Mouse (Mus musculus): ENCODE measurements around the gene Hfe2.

The Hfe2 gene

DNA sequence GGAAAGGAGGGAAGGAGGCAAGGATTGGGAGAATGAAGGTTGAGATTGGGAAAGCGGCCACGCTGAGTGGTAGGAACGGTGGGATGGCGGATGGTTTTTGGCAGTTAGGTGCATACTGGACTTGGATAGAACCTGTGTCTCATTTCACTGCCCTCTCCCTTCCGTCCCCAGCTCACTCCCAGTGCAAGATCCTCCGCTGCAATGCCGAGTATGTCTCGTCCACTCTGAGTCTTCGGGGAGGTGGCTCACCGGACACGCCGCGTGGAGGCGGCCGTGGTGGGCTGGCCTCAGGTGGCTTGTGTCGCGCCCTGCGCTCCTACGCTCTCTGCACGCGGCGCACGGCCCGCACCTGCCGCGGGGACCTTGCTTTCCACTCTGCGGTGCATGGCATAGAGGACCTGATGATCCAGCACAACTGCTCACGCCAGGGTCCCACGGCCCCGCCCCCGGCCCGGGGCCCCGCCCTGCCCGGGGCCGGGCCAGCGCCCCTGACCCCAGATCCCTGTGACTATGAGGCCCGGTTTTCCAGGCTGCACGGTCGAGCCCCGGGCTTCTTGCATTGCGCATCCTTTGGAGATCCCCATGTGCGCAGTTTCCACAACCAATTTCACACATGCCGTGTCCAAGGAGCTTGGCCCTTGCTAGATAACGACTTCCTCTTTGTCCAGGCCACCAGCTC is 2.0 kb downstream of the Hfe2 start:
- DNase-seq (ENCODE audit: extremely low spot score, low spot score): peak; percentile 55

DNA sequence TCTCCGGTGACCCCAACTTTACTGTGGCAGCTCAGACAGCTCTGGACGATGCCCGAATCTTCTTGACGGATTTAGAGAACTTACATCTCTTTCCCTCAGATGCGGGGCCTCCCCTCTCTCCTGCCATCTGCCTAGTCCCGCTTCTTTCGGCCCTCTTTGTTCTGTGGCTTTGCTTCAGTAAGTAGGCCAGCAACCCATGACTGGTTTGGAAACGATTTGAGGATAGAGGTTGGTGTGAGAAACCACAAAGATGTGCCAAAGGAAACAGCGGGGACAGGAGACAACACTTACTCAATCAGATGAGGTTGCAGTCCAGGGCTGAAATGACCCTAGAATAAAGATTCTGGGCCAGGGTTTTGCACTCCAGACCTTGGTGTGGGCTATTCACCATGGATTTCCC is 3.5 kb downstream of the Hfe2 start:
- no peak for DNase-seq (ENCODE audit: extremely low spot score, low spot score)

DNA sequence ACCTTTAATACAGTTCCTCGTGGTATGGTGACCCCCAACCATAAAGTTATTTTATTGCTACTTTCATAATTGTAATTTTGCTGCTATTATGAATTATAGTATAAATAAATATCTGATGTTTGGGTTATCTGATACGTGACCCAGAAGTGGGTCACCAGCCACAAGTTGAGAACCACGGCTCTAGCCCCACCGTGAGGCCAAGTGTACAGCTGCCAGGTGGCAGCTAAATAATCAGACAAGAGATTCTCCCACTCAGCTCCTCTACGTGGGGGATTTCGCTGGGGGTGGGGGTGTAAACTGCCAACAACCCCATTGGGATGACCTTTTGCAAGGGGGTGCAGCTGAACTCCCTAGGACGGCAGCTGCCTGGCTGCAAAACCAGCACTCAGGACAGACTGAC is 7.1 kb downstream of the Hfe2 start:
- DNase-seq (ENCODE audit: extremely low spot score, low spot score): no peak

DNA sequence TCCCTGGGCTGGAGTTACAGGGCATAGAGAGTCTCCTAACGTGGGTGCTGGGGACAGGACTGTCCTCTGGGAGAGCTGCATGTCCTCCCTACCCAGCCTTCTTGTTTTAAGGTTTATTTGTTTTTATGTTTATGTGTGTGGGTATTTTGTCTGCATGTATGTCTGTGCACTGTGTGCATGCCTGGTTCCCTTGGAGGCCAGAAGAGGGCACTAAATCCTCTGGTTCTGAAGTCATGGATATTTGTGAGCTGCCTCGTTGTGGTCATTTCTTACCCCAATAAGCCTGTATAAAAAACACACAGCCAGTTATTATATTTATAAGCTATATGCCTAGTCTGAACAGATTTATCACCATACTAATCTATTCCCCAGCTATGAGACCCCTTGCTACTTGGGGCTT is 9.3 kb downstream of the Hfe2 start:
- no peak for DNase-seq (ENCODE audit: extremely low spot score, low spot score)

DNA sequence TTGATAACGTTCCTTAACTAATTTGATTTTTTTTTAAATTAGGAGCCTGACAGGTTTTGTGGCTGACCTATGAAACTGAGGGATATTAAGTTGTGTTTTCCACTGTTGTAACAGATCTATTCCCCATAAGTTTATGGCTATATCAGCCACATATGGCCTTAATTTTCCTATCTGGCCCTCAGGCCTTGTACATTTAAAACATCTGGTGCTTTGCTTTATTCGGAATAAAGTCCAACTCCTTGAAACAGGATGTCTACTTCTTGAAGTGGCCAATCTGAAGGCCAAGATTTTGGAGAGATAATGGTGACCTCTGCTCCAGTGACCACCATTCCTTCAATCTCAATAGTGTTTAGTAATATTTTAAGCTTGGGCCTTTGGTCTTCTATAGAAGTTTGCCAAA is 14.3 kb downstream of the Hfe2 start:
- no peak for DNase-seq (ENCODE audit: extremely low spot score, low spot score)

DNA sequence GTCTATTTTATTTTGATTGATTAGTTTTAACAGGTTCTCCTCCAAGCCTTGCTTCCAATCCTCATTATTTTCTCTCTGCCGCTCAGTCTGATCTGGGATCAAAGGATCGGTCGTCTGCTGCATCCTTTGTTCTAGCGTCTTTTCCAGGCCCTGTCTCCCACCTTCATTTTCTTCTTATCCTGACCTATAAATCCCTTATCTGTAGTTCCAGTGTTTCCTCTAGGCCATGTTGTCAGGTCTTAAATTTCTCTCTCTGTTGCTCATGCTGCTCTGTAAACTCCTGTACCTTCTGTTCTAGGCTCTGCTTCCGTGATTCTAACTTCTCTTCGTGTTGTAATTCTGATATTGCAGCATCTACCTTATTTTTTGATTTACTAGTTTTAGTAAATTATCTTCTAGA is 15.8 kb downstream of the Hfe2 start:
- DNase-seq (ENCODE audit: extremely low spot score, low spot score): no peak

DNA sequence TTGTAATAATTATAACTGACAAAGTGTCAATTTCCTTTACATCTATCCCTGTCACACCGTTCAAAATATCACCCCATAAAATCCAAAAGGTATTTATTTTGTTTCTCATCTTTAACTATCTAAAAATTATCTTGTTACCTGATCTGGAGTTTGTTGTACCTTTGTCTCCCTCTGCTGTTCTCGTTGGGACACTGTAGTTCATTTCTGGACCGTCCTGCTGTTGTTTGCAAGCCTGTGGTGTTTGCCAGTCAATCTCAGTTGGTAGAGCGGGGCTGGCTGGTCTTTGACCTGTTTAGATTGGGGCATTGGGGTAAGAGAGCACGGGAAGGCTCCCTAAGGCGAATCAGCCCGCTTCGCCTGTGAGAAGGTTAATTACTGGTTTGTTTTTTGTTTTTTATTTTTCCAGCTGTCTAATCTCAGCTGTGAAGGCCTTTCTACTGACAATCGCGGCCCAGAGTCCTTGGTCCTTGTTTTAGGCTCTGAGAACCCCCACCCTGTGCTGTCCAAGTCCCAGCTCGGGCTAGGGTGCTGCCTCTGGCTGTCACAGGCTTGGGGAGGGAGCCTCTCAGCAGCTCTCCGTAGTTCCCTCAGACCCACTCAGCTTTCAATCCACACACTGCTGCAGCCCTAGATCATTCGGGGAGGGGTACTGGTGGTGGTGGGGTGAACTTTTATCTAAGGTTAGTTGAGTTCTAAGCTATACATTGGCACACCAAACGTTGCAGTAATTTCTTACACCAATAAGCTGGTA is 16.5 kb downstream of the Hfe2 start:
- DNase-seq (ENCODE audit: extremely low spot score, low spot score): no peak

DNA sequence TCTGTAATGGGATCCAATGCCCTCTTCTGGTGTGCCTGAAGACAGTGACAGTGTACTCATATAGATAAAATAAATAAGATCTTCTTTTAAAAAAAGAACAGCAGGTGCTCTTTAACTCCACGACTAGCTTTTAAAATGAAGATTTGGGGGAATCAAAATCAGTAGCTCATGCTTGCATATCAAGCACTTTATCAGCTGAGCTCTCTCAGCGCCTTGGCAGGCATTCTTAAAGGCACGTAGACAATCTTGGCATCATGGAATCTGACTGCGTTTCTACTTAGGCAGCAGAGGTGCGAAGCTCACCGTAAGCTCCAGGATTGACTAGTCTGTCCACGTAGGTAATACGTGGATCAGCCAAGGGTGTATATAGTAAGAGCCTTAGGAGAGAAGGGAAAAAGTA is 17.6 kb downstream of the Hfe2 start:
- no peak for DNase-seq (ENCODE audit: extremely low spot score, low spot score)

DNA sequence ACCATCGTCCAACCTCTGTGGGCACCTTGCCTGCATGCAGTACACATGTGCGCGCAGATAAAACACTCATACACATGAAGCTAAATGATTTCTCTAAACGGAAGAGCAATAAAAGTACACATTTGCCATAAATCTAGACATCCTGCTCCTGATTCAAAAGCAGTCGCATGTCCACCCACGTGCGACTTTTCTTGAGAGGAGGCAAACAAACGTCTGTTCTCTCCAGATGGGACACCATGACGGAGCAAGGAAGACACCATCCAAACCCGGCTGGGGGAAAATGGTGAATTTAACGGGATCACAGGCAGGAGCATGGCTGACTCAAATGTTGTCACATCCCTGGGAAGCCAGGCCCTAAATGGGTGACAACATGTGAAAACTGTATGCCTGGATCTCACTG is 18.4 kb downstream of the Hfe2 start:
- no peak for DNase-seq (ENCODE audit: extremely low spot score, low spot score)

DNA sequence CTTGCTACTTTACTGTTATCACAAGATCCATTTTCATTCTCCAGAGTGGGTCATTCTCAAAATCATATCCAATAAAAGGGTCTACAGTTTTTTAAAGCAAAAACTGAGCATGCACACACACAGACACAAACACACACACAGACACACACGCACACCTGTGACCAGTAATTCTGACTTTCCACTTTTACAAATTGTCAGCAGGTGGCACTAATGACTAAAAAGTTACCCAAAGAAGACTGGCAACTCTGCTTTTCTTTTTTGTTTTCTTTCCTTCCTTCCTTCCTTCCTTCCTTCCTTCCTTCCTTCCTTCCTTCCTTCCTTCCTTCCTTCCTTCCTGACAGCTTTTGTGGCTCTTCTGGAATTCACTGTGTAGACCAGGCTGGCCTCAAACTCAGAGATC is 20.6 kb downstream of the Hfe2 start:
- no peak for DNase-seq (ENCODE audit: extremely low spot score, low spot score)

DNA sequence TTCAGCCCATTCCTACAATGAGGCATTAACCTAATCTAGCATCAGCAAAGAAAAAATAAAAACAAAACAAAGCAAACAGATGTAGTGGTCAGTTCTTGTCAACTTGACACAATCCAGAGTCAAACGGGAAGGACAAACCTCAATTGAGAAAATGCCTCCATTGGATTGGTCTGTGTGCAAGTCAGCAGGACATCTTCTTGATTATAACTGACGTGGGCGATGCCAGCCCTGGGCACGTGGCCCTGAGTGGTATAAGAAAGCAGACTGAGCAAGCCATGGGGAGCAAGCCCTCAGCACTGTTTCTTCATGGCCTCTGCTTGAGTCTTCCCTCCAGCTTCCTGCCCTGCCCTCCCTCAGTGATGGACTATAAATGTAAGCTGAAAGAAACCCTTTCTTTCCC is 21.9 kb downstream of the Hfe2 start:
- DNase-seq (ENCODE audit: extremely low spot score, low spot score): no peak

DNA sequence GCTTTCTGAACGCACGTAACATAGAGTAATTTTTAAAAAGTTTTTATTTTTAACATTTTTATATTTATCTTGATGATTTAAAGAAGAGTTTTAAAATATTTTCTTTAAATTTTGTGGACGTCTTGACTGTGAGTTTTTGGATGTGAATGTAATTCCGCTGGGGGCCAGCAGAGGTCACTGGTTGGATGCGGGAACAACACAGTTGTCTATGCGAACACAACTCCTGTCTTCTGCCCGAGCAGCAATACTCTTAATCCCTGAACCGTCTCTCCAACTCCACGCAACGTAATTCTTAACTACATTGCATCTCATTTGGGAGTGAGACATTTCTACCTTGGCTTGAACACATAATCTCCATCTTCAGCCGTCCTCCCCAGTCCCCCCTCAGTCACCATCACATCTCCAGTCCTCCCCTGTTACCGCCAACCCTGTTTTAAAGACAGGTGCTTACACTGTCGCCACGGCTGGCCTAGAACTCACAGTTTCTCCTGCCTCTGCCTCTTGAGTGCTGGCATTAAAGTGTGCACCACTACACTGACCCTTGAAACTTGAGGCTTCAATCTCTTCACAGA is 22.5 kb downstream of the Hfe2 start:
- DNase-seq (ENCODE audit: extremely low spot score, low spot score): peak; percentile 82

DNA sequence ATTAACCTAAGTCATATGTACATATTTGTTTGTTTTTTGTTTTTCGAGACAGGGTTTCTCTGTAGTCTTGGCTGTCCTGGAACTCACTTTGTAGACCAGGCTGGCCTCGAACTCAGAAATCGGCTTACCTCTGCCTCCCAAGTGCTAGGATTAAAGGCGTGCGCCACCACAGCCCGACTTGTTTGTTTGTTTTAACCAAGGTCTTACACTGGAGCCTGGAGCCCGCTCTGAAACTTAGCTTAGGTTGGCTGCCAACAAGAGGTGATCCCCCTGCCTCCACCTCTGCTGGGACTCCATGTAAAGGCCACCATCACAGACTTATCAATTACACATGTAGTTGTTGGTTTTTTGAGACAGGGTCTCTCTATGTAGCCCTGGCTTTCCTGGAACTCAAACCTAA is 23.9 kb downstream of the Hfe2 start:
- no peak for DNase-seq (ENCODE audit: extremely low spot score, low spot score)

DNA sequence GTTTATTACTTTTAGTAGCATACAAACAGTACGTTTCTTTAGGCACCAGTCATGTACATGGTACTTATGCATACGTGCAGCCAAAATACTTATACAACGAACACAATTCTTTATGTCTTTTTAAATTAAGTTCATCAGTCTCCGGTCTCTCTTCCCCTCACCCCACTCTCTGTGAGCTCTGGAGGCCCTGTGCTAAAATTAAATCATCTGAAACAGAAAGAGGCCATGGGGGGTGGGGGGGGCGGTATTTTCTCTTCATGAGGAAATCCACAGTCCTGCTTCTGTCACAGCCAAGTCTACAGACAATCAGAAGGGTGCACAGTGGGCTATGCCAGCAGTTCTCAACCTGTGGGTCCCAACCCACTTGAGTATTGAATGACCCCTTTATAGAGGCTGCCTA is 24.4 kb downstream of the Hfe2 start:
- no peak for DNase-seq (ENCODE audit: extremely low spot score, low spot score)

DNA sequence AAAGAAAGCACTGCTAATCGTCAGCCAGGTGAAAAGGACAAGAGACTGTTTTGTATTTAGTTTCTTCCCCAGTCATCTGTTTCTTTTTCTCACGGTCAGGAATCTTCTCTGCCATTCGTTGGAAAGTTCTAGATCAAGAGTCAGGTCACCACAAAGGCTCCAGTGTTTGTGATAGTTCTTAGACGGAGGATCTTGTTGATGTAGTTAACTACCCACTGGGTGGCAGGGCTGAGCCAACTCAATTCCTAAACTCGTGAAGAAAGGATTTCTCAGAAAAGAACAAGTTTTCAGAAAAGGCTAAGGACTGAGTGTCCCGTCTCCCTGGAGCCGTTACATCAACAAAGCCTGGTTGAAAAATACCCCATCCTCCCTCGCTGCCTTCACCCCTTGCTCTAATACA is 26.2 kb downstream of the Hfe2 start:
- no peak for DNase-seq (ENCODE audit: extremely low spot score, low spot score)

DNA sequence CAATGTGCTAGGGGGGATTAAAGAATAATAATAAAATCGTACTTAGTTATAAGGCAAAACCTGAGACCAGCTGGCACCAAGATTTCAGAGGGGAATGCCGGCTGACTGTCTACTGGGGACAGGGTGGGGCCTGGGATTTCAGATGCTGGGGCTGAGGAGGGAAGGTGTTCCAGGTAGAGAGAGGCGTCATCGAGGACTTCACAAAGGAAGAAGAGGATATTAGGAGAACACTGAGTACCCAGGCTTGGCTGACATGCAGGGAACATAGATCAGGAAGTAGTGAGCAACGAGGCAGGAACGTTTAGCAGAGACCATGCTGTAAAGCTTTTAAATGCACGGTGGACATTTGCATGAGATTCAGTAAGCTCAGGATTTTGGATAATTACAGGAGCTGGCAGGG is 26.9 kb downstream of the Hfe2 start:
- DNase-seq (ENCODE audit: extremely low spot score, low spot score): no peak

DNA sequence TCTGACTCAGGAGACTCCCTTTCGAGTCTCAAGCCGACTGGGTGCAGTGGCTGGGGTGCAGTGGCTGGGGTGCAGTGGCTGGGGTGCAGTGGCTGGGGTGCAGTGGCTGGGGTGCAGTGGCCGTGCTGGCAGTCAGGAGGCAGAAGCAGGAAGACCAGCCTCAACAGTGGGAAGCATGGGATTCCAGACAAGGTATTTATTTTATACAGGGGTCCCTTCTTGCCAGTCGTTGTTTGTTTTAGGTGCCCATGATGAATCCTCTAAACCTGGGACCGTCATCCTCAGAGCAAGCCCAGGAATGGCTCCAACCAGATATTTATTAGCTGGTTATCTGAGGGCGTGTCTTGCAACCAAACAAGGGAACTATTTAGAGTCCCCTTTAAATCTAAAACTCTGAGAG is 28.6 kb downstream of the Hfe2 start:
- DNase-seq (ENCODE audit: extremely low spot score, low spot score): no peak

DNA sequence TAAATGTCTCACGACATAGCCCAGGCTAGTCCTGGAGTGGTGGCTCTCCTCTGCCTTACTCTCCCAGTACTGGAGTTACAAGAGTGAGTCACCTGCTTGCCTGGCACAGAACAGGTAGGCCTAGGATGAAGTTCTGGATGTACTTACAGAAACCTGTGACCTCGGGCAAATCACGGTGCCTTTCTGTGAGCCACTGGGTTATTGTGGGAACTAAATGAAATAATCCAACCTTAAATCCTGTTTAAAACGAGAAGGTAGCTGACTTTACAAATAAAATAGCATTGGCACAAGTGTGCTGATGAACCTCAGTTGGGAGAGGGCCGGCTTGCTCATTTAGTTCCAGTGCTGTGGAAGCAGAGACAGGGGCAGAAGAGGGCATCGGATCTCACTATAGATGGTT is 29.3 kb downstream of the Hfe2 start:
- DNase-seq (ENCODE audit: extremely low spot score, low spot score): no peak

DNA sequence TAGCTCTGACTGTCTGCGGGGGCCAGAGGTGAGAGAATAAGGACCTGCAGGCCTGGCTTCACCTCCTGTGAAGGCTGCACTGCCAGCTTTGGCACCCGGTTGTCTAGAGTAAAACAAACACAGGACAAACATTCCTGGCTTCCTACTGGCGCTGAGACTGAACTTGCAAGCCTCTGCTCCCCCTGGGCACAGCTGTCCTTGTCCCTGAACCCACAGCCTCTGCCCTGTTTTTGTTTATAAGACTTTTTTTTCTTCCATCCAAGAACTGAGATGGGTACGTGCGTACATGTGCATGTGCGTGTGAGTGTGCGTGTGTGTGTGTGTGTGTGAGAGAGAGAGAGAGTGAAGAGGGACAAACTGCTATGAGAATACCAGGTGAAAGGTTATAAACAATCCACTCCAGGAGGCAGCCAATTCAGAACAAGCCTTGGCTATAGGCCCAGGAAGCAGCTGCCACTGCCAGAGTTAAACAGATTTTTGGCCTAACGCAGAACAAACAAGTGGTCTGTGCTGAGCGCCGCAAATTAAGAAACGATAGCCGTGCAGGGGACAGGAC is 30.1 kb downstream of the Hfe2 start:
- no peak for DNase-seq (ENCODE audit: extremely low spot score, low spot score)

DNA sequence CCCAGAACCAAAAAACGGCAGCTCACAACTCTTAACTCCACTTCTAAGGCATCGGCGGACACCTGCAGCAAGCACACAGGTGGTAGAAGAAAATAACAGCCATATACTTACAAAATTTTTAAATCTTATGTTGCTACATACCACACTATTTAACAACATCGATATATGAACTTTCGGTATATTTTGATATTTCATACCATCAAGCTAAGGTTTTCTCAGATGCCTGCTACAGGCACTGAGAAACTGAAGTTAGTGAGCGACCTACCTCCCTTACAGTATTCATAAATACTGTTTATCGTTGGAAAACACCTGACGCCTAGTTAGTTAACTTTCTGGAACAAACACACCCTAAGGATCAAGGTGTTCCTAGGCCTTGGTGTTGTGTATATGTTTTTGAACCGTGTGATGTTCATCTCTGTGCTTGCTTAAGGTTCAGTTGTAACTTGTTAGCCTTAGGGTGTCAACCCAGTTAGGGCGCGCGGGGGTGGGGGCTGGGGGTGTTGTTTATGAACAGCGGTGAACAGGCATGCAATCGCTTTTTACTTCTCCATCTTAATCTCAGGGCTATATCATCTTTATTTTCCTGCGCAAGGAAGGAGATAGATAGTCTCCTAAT is 31.1 kb downstream of the Hfe2 start:
- DNase-seq (ENCODE audit: extremely low spot score, low spot score): no peak

DNA sequence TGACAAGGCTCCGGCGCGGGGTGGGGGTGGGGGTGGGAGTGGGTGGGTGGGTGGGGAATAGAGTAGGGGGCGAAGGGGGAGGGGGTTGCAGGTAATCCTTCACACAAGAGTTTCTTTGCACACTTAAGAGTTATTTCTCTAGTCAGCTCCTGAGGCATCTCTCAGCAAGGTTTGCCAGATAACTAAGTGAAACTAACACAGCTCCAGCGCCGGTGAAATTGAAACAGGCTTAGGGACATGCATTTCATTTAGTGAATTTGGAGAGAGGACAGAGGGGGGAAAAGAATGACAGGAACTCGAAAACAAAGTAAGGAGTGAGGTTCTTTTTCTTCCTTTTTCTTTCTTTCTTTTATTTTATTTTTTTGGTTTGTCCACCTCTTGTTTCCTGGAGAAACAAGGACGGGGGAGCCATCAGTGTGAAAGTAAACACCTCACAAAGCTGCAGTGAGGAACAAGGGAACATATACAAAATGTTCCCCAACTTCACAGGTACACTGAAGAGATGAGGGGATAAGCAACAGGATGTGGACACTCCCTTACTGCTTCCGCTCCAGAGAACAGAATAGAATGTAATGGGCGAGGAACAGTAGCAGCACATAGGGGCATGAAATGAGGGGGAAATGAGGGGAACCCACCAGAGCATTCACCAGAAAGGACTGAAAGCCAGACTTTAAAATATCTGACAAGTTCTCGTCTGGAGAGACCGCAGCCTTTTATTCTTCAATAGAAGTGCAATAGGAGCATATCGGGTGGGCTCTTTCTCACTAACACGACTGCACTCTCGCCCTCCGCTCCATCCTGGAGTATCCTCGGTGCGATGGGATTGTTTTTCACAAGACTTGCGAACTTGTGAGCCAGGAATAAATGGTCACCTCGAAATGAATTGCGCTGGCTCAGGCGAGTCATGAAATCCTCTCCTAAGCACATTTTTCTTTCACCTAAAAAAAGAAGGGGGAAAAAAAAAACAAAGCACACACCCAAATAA is 32.0 kb downstream of the Hfe2 start:
- DNase-seq (ENCODE audit: extremely low spot score, low spot score): peak; percentile 48

Data from neural tube, embryonic 10.5 days (tissue).